Mouse (Mus musculus) erythroblast, embryonic 14.5 days (primary cell): Measurements from ENCODE around the gene Mtfr1l.

Experiments
- GATA1 ChIP-seq: IDR thresholded peaks from 2 replicates; pipeline ENCODE4 v1.6.1; 2012; ENCODE audit warnings: low read length, inconsistent platforms, mixed read lengths
- TAL1 ChIP-seq: IDR thresholded peaks from 3 replicates; pipeline ENCODE4 v1.6.1; 2012; ENCODE audit warnings: low read length, inconsistent platforms, mixed read lengths

DNA sequence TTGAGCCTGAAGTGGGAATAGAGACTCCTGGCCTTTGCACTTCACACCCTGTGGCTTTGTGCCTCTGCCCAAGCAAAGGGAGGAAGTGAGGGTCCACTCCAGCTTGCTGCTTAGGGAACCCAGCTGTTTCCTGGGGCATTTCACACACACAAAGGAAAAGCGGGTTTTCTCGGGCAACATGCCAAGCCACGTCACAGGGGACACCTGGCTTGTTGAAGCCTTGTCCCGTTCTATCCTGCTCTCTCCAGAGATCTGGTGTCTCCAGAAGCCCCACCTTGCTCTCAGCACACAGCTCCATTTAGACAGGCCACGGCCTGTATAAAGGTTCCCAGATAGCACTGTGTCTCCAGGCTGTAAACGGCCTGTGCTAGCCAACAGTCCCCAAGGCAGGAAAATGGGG lies 43.5 kb downstream of the Mtfr1l start:
- no peak for TF ChIP-seq GATA1
- TF ChIP-seq TAL1: no peak
